Mouse (Mus musculus) mouse embryonic stem cell (cell line): ENCODE data around the gene Emc3.

ENCODE experiments used
- in situ Hi-C, 2 experiments: fragments of 300-500 bp; cut with MboI; formaldehyde crosslinking; loops; 1 replicate in 1 of 2; 3 replicates in 1 of 2; pipeline ENCODE4 v1.14.3; 2019 to 2020; ENCODE audit warnings: low sequenced_read_pairs in 2 of 2, low pct_unique_long_range_greater_than_20kb in 1 of 2, mixed read lengths in 1 of 2; ENCODE audit not compliant: unreplicated experiment in 1 of 2

The Emc3 gene

DNA sequence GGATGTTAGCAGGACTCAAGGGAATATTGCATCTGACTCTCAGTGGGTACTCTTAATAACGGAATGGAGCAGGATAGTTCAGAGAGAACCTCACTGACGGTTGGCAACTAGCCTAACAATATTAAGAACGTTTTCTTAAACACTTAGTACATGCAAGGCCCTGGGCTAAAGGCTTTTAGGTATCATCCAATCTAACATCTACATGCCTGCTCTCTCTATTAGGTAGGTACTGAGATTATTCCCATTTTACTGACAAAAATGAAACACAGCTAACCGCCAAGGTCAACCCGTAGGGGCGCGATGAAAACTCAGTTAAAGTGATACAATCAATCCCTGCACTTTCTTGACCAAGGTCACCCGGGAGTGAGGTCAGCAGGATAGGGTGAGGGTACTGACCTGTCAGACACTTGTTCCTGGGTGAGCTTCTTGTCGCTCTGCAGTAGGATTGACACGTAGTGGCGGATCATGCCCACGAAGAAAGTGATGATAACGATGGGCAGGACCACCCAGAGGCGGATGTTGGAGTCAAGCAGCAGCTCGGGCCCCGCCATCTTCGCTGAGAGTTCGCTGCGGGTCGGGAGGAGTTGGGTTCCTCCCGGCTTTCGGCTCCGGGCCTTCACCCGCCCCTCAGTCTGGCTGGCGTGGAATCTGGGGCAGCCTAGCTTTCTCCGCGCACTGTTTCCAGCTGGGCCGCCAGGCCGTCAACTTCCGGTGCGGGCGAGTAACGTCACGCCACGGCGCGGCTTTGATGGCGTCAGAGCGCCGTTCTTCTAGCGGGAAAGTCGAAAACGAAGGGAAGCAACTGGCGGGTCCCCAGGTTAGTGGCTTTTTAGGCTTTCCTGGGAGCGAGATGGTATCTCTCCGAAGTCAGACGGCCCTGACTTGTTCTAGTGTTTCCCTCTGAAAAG, at the start of gene Emc3, which contains the start of gene Fancd2:
Gene Emc3, minus strand, starts transcription at position 721 of the 908 bp plus-strand sequence.
Gene Fancd2, plus strand, starts transcription at position 751 of the 908 bp plus-strand sequence.
- in situ Hi-C loops, result no loop called here

DNA sequence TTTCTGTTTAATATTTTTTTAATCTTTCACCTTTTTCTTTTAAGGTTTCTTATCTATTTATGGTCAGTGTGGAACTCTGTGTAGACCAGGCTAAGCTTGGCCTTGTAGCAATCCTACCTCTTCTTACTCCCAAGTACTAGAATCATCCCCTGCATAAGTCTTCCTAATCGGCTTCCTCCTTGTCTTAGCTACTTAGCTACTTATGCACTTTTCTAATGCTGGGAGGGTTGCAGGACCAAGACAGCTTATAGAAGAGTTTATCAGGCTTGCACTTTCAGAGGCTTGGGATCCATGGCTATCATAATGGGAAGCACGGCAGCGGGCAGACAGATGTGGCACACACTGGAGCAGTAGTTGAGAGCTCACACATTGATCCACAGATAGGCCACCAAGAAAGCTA, 47.9 kb upstream of the Emc3 start:
- in situ Hi-C loops, result no loop called here

DNA sequence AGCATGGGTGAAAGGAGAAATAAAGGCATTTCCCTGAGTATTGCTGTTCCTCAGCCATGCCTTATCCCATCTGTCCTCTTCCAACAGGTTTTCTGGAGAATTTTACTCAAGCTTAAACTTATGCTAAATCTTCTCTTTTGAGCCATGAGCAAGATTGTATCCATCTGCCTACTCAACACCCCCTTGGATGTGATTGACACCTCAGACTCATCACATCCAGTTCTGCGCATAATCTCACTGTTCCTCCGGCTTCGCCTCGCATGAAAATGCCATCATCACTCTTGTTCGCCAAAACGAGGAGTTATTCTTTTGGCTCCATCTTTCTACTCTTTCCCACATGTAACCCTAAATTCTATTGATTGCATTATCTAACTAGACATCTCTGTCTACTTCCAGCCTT, 44.6 kb upstream of the Emc3 start:
- in situ Hi-C loops, result no loop called here

DNA sequence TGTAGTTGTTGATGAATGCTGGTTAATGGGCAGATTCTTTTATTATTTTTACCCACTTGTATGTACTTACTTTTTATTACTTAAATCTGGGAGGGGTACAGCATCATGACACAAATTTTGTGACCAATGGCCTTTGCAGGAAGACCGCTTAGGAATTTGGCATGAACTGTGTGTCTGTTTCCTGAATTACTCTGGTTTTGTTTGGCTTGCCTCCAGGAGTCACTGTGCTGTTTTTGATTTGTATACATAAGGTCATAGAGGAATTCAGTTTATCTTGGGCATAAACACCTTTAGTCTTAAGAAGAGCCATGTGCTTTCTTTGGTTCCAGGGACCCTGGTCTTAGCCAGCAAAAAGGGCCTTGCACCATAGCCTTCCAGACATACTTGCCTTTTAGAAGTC, 33.1 kb upstream of the Emc3 start:
- in situ Hi-C loops, result no loop called here

DNA sequence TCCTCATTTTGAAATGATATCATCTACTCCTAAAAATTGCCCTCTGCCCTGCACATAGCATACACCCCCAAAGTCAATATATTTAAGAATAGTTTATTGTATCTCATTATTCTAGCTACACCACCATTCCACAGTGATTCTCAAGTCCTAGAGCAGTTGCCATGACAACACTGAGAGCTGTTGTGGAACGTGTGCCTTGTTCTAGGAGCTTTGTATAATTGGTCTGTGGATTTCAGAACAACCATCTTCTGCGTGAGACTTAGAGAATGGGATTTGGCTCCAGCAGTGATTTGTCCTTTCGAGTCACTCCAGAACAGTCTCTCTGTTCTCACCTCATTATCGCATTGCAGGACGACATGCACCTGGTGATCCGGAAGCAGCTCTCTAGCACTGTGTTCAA, 28.3 kb upstream of the Emc3 start:
- in situ Hi-C loops, result no loop called here

DNA sequence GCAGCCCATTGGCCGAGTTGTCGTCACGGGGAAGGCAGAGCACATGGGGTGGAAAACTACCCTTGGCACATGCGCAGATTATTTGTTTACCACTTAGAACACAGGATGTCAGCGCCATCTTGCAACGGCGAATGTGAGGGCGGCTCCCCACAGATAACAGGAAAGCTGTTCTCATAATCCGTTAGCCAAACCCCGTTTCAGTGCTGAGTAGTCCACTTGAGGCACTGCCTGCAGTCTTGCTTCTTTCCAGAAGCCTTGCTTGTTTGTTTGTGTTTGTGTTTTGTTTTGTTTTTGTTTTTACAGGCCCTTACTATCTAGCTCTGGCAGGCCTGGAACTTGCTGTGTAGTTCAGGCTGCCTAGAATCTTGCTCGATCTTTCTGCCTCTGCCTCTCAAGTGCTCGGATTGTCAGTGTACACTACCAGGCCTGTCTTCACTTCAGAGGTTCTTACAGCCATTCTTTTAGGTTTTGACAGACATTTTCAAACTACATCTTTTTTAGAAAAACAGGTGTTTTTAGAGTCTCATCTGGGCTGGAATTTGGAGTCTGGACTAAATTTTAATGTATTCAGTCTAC, 12.5 kb upstream of the Emc3 start:
- in situ Hi-C loops, result no loop called here

DNA sequence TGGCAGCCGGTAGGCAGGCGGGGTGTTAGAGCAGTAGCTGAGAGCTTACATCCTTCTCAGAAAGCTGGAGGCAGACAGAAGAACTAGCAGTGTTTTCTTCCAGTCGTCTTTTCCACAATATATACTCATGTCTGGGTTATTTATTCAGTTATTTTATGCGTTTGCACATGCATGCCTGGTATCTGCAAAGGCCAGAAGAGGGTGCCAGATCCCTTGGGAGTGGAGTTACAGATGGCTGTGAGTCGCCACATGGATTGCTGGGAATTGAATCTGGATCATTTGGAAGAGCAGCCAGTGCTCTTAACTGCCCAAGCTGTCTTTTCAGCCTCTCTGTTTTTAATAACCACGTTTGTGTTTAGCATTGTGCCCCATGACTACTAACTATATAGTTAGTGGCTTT, 10.2 kb upstream of the Emc3 start:
- in situ Hi-C loops, result no loop called here

DNA sequence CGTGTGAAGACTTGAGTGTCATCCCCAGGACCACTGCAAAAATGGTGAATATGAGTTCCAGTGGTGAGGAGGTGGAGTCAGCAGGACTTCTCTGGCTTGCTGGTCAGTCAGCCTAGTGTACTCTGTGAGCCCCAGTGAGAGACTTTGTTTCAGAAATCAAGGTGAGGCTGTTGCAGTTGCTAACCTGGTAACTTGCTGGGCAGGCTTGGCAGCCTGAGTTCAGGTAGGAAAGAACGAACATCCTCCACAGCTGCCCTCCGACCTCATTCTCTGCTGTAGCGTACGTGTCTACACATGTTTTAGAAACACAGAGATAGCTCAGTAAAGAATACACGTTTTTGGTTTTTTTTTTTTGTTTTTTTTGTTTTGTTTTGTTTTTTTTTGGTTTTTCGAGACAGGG, 3.4 kb upstream of the Emc3 start:
- in situ Hi-C loops, result no loop called here

DNA sequence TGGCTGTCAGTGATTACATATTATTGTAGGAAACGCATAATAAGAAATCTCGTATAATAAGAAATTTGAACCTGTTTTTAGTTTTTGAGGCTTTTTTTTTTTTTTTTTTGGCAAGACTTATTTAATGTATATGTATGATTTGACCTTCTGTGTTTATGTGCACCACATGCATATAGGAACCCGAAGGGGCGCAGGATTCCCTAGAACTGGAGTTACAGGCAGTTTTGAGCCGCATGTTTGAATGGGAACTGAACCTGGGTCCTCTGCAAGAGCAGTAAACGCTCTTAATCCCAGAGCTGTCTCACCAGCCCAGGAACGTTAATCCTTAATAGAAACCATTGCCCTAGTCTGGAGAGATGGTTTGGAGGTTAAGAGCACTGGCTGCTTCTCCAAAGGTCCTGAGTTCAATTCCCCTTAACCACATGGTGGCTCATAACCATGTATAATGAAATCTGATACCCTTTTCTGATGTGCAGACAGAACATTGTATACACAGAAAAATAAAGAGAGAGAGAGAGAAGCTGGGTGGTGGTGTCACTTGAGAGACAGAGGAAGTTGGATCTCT, 470 bp upstream of the Emc3 start:
- in situ Hi-C loops, result no loop called here

DNA sequence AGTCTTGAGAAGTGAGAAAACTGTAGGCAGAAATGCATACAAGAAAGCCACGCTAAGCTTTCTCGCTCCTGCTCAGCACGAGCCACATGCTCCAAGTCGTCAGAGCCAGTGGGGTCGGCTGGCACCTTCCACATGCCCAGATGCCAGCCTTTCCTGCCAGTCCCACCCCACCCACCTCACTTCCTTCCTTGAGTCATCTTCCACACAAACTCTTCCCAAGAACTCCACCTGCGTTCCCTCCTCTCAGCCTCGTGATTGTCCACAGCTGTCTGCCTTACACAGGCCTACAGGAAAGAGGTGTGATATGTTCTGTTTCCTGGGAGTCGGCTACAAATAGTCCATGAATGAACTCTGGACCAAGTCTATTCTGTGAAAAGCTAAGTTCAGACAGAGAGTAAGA, 8.0 kb downstream of the Emc3 start:
- in situ Hi-C loops, result no loop called here

DNA sequence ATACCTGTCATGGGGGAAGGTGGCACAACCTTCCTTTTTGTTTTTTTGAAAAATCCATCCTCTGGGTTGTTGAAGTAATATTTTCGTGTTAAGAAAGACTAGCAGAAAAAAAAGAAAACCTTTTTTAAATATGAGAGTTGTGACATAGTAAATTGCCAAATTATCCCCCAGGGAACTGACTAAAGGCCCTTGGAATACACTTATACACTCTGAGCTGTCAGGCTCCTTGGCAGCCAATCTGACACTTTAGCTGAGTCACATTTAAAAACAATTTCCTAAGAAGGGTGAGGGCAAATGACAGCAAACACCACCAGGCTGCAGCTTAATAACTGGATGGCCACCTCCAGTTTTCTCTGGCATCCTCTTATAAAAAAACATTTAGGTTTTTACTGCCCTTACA, 9.1 kb downstream of the Emc3 start:
- in situ Hi-C loops, result no loop called here

DNA sequence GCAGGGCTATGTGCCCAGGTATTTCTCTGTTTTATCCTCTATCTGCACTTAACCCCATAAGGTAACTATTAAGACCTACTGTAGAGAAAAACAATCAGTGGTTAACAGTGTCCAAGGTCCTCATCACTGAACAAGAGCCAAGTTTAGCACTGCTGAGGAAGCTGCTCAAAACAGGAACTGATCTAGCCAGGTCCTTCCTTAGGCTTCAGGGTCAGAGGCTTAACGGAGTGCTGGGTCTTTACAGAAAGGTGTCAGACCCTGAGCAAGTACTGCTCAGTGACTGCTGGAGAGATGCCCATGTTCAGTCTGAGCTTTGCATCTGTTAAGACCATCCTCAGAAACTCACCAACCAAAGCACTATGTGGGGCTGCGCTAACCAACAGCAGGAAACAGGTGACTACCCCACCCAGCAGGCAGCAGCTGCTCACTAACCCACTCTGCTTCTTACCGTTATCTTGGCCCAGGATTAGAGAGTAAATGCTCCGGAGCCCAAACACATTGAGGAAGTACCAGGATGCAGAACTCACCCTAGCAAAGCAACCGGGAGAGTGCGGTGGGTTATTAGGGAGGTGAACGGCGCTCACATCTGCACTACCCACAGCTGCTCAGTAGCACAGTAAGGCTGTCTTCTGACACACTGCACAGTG, 13.9 kb downstream of the Emc3 start:
- in situ Hi-C loops, result no loop called here

DNA sequence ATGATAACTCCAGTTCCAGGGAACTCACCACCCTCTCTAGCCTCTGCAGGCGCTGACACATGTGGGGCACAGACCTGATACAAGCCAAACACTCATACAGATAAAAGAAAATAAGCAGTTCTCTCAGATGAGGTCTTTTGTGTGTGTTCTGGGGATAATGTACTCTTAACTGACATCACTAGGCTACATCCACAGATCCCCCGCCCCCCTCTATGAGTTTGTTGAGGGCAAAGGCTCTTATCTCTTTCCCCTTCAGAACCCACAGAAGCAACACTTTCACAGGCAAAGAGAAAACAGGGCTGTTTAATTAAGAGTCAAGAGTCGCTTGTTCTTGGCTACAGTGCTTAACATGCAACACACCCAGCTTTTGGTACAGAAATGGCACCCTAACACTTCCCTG, 16.9 kb downstream of the Emc3 start:
- in situ Hi-C loops, result no loop called here

DNA sequence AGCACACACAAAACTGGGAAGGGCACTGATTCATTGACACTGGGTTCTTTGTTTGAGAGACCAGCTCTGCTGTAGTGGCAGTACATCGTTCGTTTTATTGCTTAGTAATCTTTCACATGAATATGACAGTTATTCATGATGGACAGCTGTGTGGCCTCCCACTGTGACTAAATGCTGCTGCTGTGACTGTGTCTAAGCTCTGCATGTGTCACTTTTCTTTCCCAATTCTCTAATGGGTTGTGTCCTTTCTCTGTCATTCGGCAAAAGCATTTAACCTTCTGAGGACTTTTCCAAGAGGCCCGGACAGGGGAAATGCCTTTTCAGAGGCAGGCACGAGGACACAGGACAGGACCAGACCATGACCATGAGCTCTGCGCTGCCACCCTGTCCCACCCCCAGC, 17.5 kb downstream of the Emc3 start:
- in situ Hi-C loops, result no loop called here

DNA sequence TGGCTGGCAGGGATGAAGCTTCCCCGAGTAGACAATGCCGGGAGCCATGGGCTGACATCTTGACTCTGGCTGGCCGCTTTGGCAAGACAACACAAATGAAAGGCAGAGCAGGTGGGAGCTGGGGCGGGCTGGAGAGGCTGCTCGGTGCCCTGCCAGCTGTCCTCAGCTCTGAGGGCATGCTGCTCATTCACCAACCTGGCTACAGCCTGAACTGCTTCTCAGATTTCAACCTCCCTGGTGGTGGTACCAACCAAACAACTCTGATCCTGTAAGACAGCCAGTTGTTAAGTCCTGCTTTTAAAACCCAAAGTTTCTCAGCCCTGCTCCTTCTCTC, 22.5 kb downstream of the Emc3 start:
- in situ Hi-C loops, result no loop called here

DNA sequence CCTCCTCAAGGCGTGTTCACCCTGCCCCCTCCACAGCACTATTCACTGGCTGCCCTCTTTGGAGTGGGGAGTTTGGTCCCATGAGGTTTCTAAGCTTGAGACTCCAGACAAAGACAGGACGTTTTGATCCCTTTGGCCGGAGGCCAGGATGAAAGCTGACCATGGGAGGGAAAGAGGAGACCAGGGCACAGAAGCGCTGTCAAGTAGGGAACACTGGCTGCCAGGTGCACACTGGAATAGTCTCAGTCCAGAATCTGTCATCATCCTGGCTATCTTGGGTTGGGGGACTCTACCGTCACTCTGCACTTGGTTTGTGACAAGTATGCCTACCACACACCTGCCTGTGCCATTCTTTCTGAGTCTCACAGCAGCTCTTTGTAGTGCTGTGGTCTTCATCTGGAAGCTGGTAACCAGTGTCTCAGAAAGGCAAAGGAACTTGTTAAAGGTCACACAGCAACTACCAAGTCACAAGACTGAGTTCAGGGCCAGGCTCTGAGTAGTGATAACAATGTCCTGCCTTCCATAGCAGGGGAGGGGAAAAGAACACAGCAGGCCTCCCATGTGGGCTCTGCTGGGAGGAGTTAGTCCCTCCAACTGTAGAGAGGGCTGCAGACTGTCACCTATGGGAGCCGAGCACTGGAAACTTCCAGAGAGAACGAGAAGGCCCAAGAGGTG, 23.0 kb downstream of the Emc3 start:
- in situ Hi-C loops, result no loop called here

DNA sequence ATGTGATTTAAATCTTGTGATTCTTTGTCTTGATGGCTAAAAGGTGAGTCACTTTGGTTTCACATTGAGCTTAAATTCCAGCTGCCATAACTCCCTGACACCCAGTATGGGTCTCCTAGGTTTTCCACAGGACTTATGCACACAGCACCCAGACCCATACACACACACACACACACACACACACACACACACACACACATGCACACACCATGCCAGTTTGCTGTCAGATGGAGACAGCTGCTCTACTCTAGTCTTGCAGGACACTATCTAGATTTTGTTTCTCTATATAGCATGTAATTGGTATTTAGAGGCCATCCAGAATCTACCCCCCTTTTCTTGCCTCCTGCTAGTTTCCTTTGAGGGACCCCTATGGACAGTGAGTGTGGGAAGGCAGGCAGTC, 24.3 kb downstream of the Emc3 start:
- in situ Hi-C loops, result no loop called here

DNA sequence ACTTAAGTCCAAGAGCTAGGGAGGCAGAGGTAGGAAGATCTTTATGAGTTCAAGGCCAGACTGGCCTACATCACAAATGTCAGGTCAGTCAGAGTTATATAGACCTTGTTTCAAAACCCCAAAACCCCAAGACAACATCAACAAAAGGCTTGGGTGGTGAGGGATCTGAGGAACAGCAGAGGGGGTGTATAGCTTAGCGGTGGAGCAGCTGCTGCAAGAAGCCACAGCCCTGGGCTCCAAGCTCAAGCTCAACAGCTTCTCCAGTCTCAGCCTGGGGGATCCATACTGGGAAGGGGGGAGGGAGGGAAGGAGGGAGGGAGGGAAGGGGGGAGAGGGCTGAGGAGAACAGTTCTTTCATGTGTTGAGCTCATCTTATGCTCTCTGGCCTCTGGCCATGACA, 25.8 kb downstream of the Emc3 start:
- in situ Hi-C loops, result no loop called here

DNA sequence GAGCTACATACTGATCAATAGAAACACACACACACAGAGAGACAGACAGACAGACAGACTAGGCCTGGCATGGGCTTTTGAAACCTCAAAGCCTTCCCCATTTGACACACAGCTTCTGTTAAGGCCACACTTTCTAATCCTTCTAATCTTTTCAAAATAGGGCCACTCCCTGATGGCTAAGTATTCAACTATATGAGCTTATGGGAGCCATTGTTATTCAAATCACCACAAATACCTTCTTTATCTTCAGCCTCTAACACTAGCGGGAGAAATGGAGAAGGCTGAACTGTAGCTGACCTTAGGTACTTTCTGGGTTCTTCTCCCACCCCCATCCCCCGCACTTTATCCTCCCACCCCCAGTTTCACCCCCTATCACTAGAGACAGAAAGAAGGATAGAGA, 28.7 kb downstream of the Emc3 start:
- in situ Hi-C loops, result no loop called here
